Mouse (Mus musculus): ENCODE data around the gene Efcab9. TPM values are rescaled to one million over a fixed set of nuclear protein-coding genes. Genes with fewer than 3 reads are reported as not detected.

Gene Efcab9
- total and polyA plus RNA-seq, 3 experiments = 0.77 to 1.3 TPM; not detected in 1

DNA sequence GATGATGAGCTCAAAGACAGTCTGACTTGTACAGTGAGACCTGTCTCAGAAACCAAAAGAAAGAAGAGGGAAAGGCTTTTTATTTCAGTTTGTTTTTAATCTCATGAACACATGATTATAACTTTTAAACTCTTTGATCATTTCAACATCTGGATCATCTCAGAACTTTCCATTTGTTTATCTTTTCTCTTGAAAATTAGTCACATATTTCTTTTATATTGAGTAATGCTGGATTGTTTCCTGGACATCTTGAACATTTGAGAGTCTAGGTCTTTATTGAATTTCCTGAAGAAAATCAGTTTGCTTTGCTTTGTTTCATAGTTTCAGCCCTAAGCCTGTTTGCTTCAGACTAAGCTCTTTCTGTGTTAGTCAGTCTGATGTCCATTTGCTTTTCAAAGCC is 43.5 kb downstream of the Efcab9 start:
- no peak for TF ChIP-seq MEF2A (IDR thresholded peaks at IDR 0.05; ENCODE audit: extremely low read depth, insufficient replicate concordance, low read depth, low read length, poor library complexity, severe bottlenecking)
- no peak for TF ChIP-seq MYC (IDR thresholded peaks at IDR 0.05; ENCODE audit: low read depth, low read length)
- TF ChIP-seq POLR2AphosphoS2 (IDR thresholded peaks at IDR 0.05; ENCODE audit: low read length) = no peak
- no peak for TF ChIP-seq TAL1 (IDR thresholded peaks at IDR 0.05; ENCODE audit: low read length)
- TF ChIP-seq CHD2 (IDR thresholded peaks at IDR 0.05; ENCODE audit: low read length) = no peak
- TF ChIP-seq TBP (IDR thresholded peaks at IDR 0.05; ENCODE audit: low read depth, low read length) = no peak
- no peak for TF ChIP-seq ZMIZ1 (IDR thresholded peaks at IDR 0.05; ENCODE audit: low read depth, low read length)
- TF ChIP-seq JUND (IDR thresholded peaks at IDR 0.05; ENCODE audit: low read depth, low read length) = no peak
- TF ChIP-seq CHD1 (IDR thresholded peaks at IDR 0.05; ENCODE audit: low read depth, low read length) = no peak
- TF ChIP-seq MYB (IDR thresholded peaks at IDR 0.05; ENCODE audit: low read depth, low read length) = no peak
- no peak for TF ChIP-seq TCF12 (IDR thresholded peaks at IDR 0.05; ENCODE audit: low read depth, low read length)
- no peak for TF ChIP-seq GABPA (IDR thresholded peaks at IDR 0.05; ENCODE audit: low read depth, low read length)
- peak overlapping the region; percentile 23 for H3K9ac ChIP-seq (ENCODE audit: control insufficient read depth, low read depth, low read length, poor library complexity, severe bottlenecking)
- H3K36me3 ChIP-seq (ENCODE audit: control insufficient read depth in 1 of 2, insufficient read depth in 2 of 2, low read length in 2 of 2) = peaks cover 0 to 50% of the 10 kb centered on the region in 2 experiments; a peak in 2 of 4 replicates
- H3K4me3 ChIP-seq (ENCODE audit: control insufficient read depth in 1 of 2, insufficient read depth in 1 of 2, low read depth in 2 of 2, low read length in 2 of 2) = no peak overlapping the region
- H3K27me3 ChIP-seq (ENCODE audit: control insufficient read depth in 1 of 2, insufficient read depth in 2 of 2, low read length in 2 of 2) = no peaks in the 10 kb centered on the region
- DNase-seq (ENCODE audit: low read depth, low spot score) = no peak
- H3K79me2 ChIP-seq (ENCODE audit: control insufficient read depth, insufficient read depth, low read length, poor library complexity) = peaks cover 2% of the 10 kb centered on the region; the same call in 1 of the 2 replicates
- H3K27ac ChIP-seq (ENCODE audit: control insufficient read depth, low read depth, low read length) = peak overlapping the region; percentile 37; the same call in 1 of the 2 replicates
- H3K9me3 ChIP-seq (replicated peaks; ENCODE audit: insufficient read depth, low read length) = no peaks in the 10 kb centered on the region
- peaks cover 22 to 35% of the 10 kb centered on the region in 2 experiments for H3K4me1 ChIP-seq (ENCODE audit: control insufficient read depth in 1 of 2, insufficient read depth in 2 of 2, low read length in 2 of 2)

DNA sequence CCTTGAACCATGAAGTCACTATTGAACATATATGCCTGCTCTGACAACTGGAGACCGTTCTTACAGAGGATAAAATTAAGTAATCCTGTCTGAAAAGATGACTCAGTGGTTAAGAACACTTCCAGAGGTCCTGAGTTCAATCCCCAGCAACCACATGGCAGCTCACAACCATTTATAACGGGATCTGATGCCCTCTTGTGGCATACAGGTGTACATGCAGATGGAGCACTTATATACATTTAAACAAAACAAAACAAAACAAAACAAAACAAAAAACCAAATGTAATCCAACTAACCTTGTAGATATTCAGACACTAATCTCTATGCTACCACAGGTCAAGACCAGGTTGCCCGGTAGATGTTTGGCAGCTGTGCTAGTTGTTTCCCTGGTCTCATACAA is 44.4 kb downstream of the Efcab9 start:
- peaks cover 0 to 45% of the 10 kb centered on the region in 2 experiments; a peak in 2 of 4 replicates for H3K36me3 ChIP-seq (ENCODE audit: control insufficient read depth in 1 of 2, insufficient read depth in 2 of 2, low read length in 2 of 2)
- TF ChIP-seq NRF1 (IDR thresholded peaks at IDR 0.05; ENCODE audit: insufficient read depth, low read depth, low read length, poor library complexity, severe bottlenecking) = no peak
- TF ChIP-seq E2F4 (IDR thresholded peaks at IDR 0.05; ENCODE audit: borderline replicate concordance, low read depth, low read length) = no peak
- peak; percentile 68 for TF ChIP-seq SMC3 (IDR thresholded peaks at IDR 0.05; ENCODE audit: low read depth, low read length)
- TF ChIP-seq RAD21 (IDR thresholded peaks at IDR 0.05; ENCODE audit: low read depth, low read length) = peak; percentile 57
- TF ChIP-seq SIN3A (IDR thresholded peaks at IDR 0.05; ENCODE audit: low read length) = 0 out of 2 replicates have a peak, but pooled peaks have one; percentile 40
- no peak for TF ChIP-seq KAT2A (conservative IDR thresholded peaks at IDR 0.05; ENCODE audit: low read depth, low read length)
- TF ChIP-seq MYC (IDR thresholded peaks at IDR 0.05; ENCODE audit: low read depth, low read length) = peak; percentile 93
- TF ChIP-seq ZC3H11A (IDR thresholded peaks at IDR 0.05; ENCODE audit: low read depth, low read length) = peak; percentile 24; the same call in 1 of the 2 replicates
- TF ChIP-seq CTCF (IDR thresholded peaks at IDR 0.05 in 2 of 3, conservative IDR thresholded peaks at IDR 0.05 in 1 of 3; ENCODE audit: control insufficient read depth in 1 of 3, insufficient read depth in 1 of 3, low read depth in 2 of 3, low read length in 3 of 3, poor library complexity in 1 of 3, severe bottlenecking in 1 of 3) = peak; percentile 36 to 70 (median 61); a peak in 5 of 6 replicates
- DNase-seq (ENCODE audit: low read depth, low spot score) = peak; percentile 71

More for the DNA sequence above, 44.4 kb downstream of the Efcab9 start:
- H3K4me1 ChIP-seq (ENCODE audit: control insufficient read depth in 1 of 2, insufficient read depth in 2 of 2, low read length in 2 of 2) = peaks cover 14 to 29% of the 10 kb centered on the region in 2 experiments
- H3K79me2 ChIP-seq (ENCODE audit: control insufficient read depth, insufficient read depth, low read length, poor library complexity) = peaks cover 2% of the 10 kb centered on the region; the same call in 1 of the 2 replicates
- H3K9ac ChIP-seq (ENCODE audit: control insufficient read depth, low read depth, low read length, poor library complexity, severe bottlenecking) = no peak overlapping the region
- no peaks in the 10 kb centered on the region for H3K27me3 ChIP-seq (ENCODE audit: control insufficient read depth in 1 of 2, insufficient read depth in 2 of 2, low read length in 2 of 2)
- no peak overlapping the region for H3K4me3 ChIP-seq (ENCODE audit: control insufficient read depth in 1 of 2, insufficient read depth in 1 of 2, low read depth in 2 of 2, low read length in 2 of 2)
- H3K9me3 ChIP-seq (replicated peaks; ENCODE audit: insufficient read depth, low read length) = no peaks in the 10 kb centered on the region
- H3K27ac ChIP-seq (ENCODE audit: control insufficient read depth, low read depth, low read length) = no peak overlapping the region

All from MEL (cell line).